Mouse (Mus musculus) T-helper 2 cell (primary cell): ENCODE data around the gene Plod3.

ENCODE experiments used
- in situ Hi-C: fragments of 300-600 bp; cut with MboI, MseI; formaldehyde crosslinking; loops from one replicate; pipeline ENCODE4 v1.15.1; 2025; ENCODE audit warnings: high pct_unique_total_duplicates

The Plod3 gene

GRCm38 (mm10) chr5:136962966-136963540 lies 23.8 kb upstream of the Plod3 start:
- in situ Hi-C loops = no loop called here

DNA sequence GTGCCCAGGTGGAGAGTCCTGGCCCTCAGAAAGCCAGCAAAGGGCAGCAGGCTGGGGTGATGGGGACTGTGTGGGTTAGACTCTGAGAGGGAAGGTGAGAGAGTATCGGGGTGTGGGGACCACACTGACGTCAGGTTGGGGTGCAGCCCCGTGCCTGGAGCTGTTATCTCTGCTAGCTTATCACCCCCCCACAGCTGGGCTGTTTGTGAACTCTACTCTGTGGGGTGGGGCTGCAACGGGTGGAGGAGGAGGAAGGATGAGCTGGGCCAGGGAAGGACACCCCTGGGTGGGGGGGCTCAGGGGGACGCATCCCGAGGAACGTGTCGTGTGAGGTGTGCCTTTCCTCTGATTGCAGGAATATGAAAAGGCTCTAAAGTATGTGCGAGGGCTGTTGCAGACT lies 21.6 kb upstream of the Plod3 start:
- in situ Hi-C loops = no loop called here

- in situ Hi-C loops = no loop called here
These were observed 21.1 kb upstream of the Plod3 start for GRCm38 (mm10) chr5:136965686-136966085.

DNA sequence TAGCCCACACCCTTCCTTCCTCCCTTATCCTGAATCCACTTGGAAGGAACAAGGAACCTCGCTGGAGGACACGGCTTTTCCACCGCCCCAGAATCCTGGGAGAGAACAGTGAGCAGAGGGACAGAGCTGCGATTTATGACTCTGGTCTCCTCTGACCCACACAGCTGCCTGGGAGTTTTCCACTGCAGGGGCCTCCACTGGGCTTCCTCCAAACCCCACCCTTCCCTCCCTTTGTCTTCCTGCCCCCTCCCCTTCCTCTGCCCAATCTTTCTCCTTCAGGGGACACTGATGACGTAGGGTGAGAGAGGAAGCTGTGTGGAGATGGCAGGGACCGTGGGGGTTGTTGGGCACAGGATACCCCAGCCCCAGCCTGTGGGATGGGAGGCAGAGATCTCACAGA lies 20.5 kb upstream of the Plod3 start, which contains the start of gene Cldn15:
Gene Cldn15 (plus strand): TSS at position 286 of the 400 bp plus-strand sequence.
- in situ Hi-C loops = no loop called here

GRCm38 (mm10) chr5:136966861-136967455 lies 19.9 kb upstream of the Plod3 start:
- in situ Hi-C loops = no loop called here

DNA sequence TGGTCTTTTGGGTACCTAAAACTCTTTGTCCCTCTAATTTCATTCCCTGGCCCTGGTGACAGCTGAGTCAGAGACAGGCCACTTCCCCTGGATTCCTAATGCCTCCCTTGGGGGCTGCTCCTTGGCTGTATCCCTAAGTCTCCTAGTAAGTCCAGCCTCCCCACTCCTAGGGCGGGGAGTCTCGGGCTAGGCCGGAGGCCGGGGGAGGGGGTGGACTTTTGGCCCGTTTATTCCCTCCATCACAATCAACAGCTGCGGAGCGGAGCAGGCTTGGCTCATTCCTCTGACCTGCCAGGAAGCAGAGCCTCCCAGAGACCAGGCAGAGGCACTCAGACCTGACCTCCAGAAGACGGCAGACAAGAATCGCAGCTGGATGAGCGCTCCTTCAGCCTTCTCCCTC lies 19.2 kb upstream of the Plod3 start:
- in situ Hi-C loops = no loop called here

- in situ Hi-C loops = loop anchor here (5.0 kb wide), 1 partner anchor 43 kb away; no protein-coding TSS in a partner anchor
These were observed 16.1 kb upstream of the Plod3 start for GRCm38 (mm10) chr5:136970703-136971102.

GRCm38 (mm10) chr5:136973670-136974069 lies 13.1 kb upstream of the Plod3 start:
- in situ Hi-C loops = loop anchor here (5.0 kb wide), 1 partner anchor 46 kb away; no protein-coding TSS in a partner anchor

- in situ Hi-C loops = no loop called here
These were observed 9.1 kb upstream of the Plod3 start for GRCm38 (mm10) chr5:136977769-136978168.

DNA sequence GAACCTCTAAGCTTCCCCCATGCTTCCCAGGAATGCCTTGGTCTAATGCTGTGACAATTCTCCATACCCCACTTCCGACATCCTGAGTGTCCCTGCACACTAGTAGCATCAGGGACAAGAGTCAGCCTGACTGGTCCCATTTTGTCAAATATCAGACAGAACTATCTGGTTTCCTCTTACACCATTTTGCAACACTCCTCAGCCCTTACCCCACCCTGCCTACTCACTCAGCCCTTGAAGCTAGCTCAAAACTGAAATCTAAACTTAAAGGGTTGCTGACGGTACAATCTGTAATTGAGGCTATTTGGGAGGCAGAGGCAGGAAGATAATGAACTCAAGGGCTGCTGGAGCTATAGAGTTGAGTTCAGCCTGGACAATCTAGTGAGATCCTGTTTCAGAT lies 7.1 kb upstream of the Plod3 start:
- in situ Hi-C loops = no loop called here

GRCm38 (mm10) chr5:136980974-136981373 lies 5.8 kb upstream of the Plod3 start:
- in situ Hi-C loops = no loop called here

- in situ Hi-C loops = no loop called here
These were observed 4.4 kb upstream of the Plod3 start for GRCm38 (mm10) chr5:136982338-136982930.

DNA sequence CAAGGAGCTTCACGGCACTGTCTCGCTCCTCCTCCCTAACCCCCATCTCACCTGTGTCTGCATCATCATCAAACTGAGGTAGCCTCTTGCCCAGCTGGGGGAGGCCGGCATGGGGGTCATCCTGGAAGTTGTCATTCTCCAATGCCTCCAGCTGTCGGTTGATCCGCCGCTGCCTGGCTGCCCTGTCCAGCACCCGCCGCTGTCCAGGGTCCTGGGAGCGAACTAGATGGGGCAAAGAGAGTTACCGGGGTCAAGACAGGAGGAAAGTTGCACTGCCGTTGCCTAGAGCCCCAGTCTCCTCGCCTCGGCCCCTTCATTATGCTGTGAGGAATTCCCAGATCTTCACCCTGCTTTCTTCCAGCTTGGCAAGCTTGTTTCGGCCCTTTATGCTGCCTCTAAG lies 2.0 kb upstream of the Plod3 start:
- in situ Hi-C loops = no loop called here

DNA sequence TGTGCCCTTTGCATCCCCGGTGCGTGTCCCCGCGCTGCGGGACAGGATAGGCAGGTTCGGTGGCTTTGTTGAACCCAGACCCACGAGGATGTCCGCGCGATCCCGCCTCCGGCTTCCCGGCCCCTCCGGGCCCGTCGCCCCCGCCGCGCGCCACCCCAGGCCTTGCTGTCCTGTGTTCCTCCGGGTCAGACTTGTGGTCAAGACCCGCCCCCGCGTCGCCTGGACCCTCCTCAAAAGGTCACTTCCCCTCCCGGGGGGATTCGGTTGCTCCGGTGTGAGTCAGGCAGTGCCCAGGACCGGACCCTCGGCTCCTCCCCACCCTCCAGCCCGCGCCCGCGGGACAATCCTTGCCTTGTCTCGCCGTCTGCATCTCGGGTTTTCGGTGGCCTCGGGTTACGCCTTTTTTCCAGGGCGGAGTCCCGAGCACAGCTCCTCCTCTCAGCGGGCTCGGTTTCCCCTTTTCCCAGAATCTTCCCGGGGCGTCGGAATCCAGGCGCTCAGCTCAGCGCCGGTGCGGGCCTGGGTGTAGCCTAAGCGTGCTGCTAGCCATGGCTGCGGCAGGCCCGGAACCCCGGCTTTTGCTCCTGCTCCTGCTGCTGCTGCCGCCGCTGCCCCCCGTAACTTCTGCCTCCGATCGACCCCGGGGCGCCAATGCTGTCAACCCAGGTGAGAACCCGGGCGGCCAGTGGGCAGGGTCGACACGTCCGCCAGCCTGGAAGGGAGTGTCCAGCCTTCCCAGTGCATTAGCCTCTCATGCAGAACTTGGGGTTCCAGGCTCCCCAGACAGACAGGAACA lies 517 bp downstream of the Plod3 start:
- in situ Hi-C loops = no loop called here

GRCm38 (mm10) chr5:136987934-136988271 lies 1.1 kb downstream of the Plod3 start, which contains the start of gene Znhit1:
Gene Znhit1 (minus strand): TSS chr5:136988021.
- in situ Hi-C loops = no loop called here

GRCm38 (mm10) chr5:136988420-136988819 lies 1.6 kb downstream of the Plod3 start:
- in situ Hi-C loops = no loop called here

DNA sequence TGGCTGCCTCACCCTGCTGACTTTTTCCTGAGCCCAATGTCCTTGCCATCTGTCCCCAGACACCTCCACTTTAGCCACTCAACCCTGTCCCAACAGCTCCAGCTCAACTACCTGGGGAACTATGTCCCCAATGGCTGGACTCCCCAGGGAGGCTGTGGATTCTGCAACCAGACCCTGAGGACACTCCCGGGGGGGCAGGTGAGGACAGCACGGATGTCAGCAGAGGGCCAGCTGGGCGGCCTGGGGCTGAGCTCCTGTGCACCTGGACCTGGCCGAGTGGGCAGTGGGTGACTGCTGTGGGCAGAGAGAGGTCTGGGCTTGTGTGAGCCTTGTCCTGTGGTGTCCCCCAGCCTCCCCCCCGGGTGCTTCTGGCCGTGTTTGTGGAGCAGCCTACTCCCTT lies 3.0 kb downstream of the Plod3 start:
- in situ Hi-C loops = no loop called here

DNA sequence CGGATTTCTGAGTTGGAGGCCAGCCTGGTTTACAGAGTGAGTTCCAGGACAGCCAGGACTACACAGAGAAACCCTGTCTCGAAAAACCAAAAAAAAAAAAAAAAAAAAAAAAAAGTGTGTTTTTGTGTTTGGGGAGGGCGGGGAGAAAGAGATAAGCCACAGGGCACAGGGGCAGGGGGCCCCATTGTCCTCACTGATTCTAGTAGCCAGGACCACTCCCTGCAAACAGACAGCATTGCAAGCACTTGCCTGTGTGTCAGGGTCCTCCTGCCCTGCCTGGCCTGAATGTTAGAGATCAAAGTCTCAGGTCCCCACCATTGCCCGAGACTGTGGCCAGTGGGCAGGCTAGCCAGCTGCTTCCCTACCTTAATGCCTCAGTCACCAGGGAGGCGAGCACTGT lies 12.6 kb downstream of the Plod3 start:
- in situ Hi-C loops = no loop called here

GRCm38 (mm10) chr5:137000612-137001011 lies 13.8 kb downstream of the Plod3 start:
- in situ Hi-C loops = loop anchor here (10.0 kb wide), 1 partner anchor 274 kb away; no protein-coding TSS in a partner anchor

GRCm38 (mm10) chr5:137007276-137007675 lies 20.5 kb downstream of the Plod3 start:
- in situ Hi-C loops = loop anchor here (10.0 kb wide), 1 partner anchor 268 kb away; no protein-coding TSS in a partner anchor

GRCm38 (mm10) chr5:137009988-137010387 lies 23.2 kb downstream of the Plod3 start:
- in situ Hi-C loops = loop anchor here (5.0 to 10.0 kb wide), 2 partner anchors 177 to 265 kb away; no protein-coding TSS in a partner anchor

DNA sequence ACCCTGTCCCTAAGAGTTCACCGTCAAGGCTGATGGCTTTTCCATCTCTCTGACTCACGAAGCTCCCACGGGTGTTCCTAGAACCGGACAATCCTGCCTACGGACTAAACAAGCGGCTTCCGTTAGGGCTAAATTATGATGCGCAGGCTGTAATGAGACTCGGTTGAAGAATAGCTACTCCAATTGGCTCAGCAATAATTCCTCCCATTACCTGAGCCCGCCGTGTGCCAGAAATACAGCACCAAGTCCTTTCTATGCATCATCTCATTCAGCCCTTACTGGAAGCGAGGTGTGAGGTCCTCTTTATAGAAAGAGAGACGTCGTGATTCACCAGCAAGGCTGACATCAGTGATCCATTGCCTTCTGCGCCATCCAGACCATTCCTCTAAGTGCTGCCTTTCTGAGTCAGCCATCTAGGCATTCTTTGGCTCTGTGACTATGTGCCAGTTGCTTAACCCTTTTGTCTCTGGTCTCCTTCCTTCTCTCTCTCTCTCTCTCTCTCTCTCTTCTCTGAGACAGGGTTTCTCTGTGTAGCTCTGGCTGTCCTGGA lies 25.7 kb downstream of the Plod3 start:
- in situ Hi-C loops = loop anchor here (5.0 kb wide), 1 partner anchor 175 kb away; no protein-coding TSS in a partner anchor
